Mouse (Mus musculus): ENCODE data around the gene Shroom1.

Shroom1 gene

GRCm38 (mm10) chr11:53446183-53446582 is 10.8 kb upstream of the Shroom1 start:
- CTCF ChIA-PET, result no interaction called here

GRCm38 (mm10) chr11:53447996-53448395 is 9.0 kb upstream of the Shroom1 start:
- CTCF ChIA-PET, result no interaction called here

- CTCF ChIA-PET, result no interaction called here
These were observed 8.5 kb upstream of the Shroom1 start for GRCm38 (mm10) chr11:53448529-53448928.

GRCm38 (mm10) chr11:53450070-53450705 is 6.8 kb upstream of the Shroom1 start:
- CTCF ChIA-PET, result no interaction called here

- CTCF ChIA-PET, result no interaction called here
These were observed 5.6 kb upstream of the Shroom1 start for GRCm38 (mm10) chr11:53451361-53451760.

GRCm38 (mm10) chr11:53452396-53452795 is 4.6 kb upstream of the Shroom1 start:
- CTCF ChIA-PET, result no interaction called here

GRCm38 (mm10) chr11:53453031-53453430 is 4.0 kb upstream of the Shroom1 start:
- CTCF ChIA-PET, result no interaction called here

- CTCF ChIA-PET, result no interaction called here
These were observed 458 bp downstream of the Shroom1 start for GRCm38 (mm10) chr11:53457372-53457954.

GRCm38 (mm10) chr11:53458996-53459395 is 2.0 kb downstream of the Shroom1 start:
- CTCF ChIA-PET, result no interaction called here

- CTCF ChIA-PET, result no interaction called here
These were observed 3.2 kb downstream of the Shroom1 start for GRCm38 (mm10) chr11:53460192-53460591.

- CTCF ChIA-PET, result interaction anchor here (0.7 kb wide), 1 partner anchor 477 kb away, joined by 4 read pairs; no protein-coding TSS in a partner anchor
These were observed 4.7 kb downstream of the Shroom1 start for GRCm38 (mm10) chr11:53461727-53462126.

GRCm38 (mm10) chr11:53463551-53464424 is 6.8 kb downstream of the Shroom1 start:
- CTCF ChIA-PET, result no interaction called here

GRCm38 (mm10) chr11:53466231-53466971 is 9.4 kb downstream of the Shroom1 start:
- CTCF ChIA-PET, result no interaction called here

GRCm38 (mm10) chr11:53469294-53469967 is 12.4 kb downstream of the Shroom1 start:
- CTCF ChIA-PET, result interaction anchor here (0.7 kb wide), 1 partner anchor 1609 kb away, joined by 4 read pairs; no protein-coding TSS in a partner anchor

GRCm38 (mm10) chr11:53469968-53470695 is 13.1 kb downstream of the Shroom1 start, which contains the start of gene Gm9837:
Gene Gm9837, minus strand, starts transcription at chr11:53470479.
- CTCF ChIA-PET, result interaction anchor here (0.6 to 0.7 kb wide), 3 partner anchors 76 to 1609 kb away, joined by 3 to 4 read pairs (median 3); no protein-coding TSS in a partner anchor

- CTCF ChIA-PET, result no interaction called here
These were observed 15.7 kb downstream of the Shroom1 start for GRCm38 (mm10) chr11:53472709-53473108.

- CTCF ChIA-PET, result interaction anchor here (0.6 kb wide), 1 partner anchor 1259 kb away, joined by 3 read pairs; no protein-coding TSS in a partner anchor
These were observed 18.6 kb downstream of the Shroom1 start for GRCm38 (mm10) chr11:53475620-53476019.

GRCm38 (mm10) chr11:53477833-53478232 is 20.8 kb downstream of the Shroom1 start:
- CTCF ChIA-PET, result no interaction called here

- CTCF ChIA-PET, result no interaction called here
These were observed 21.6 kb downstream of the Shroom1 start for GRCm38 (mm10) chr11:53478383-53479170.

Measured in spleen, embryonic (tissue).